Comparison of ENCODE assay signal across 27 mouse cellular contexts in genomic region chr19:53941139-53941538, GRCm38 (mm10). TPM values are rescaled to one million over a fixed set of nuclear protein-coding genes. Genes with fewer than 3 reads are reported as not detected.
DNase-seq lines count a peak whose midpoint lies in the region; ATAC-seq and TF ChIP-seq lines count a peak whose summit lies in the region.
"Had no signal": no experiment of that assay in that cellular context is flagged by ENCODE, and none has a peak within 500 bp of the region (broad histone marks: within the 10 kb centered on the region; RNA-seq: fewer than 3 reads in every experiment).

No protein-coding gene starts in this region.

- no peak for TF ChIP-seq CTCF in stomach, postnatal 0 days (IDR thresholded peaks at IDR 0.05; ENCODE audit: low read depth)

- H3K4me3 ChIP-seq in liver, embryonic 11.5 days (ENCODE audit: low read depth, low read length) = no peak overlapping the region
- H3K4me3 ChIP-seq in liver, embryonic 16.5 days (ENCODE audit: low read depth, low read length) = no peak overlapping the region
- no peak overlapping the region for H3K4me3 ChIP-seq in stomach, postnatal 0 days (ENCODE audit: low read depth, low read length)
- no peak overlapping the region for H3K4me3 ChIP-seq in intestine, embryonic 16.5 days (ENCODE audit: low read length)
- H3K4me3 ChIP-seq: embryonic facial prominence, embryonic 13.5 days; forebrain, embryonic 10.5 days; forebrain, embryonic 15.5 days; gastrocnemius, adult 2 months; heart, adult 2 months; heart, embryonic 13.5 days; hindbrain, embryonic 10.5 days; hindbrain, embryonic 15.5 days had no signal

- no peak overlapping the region for H3K9ac ChIP-seq in liver, embryonic 11.5 days (ENCODE audit: low read depth, low read length)
- no peak overlapping the region for H3K9ac ChIP-seq in liver, embryonic 16.5 days (ENCODE audit: low read depth, low read length)
- H3K9ac ChIP-seq in stomach, postnatal 0 days (ENCODE audit: low read length) = no peak overlapping the region
- H3K9ac ChIP-seq in intestine, embryonic 16.5 days (ENCODE audit: low read depth, low read length) = no peak overlapping the region
- H3K9ac ChIP-seq: embryonic facial prominence, embryonic 13.5 days; forebrain, embryonic 15.5 days; heart, embryonic 13.5 days; hindbrain, embryonic 15.5 days had no signal

- WGBS in liver, embryonic 11.5 days = 49% methylated on average over 4 of the region's 4 CpGs
- WGBS in liver, embryonic 16.5 days (ENCODE audit: insufficient replicate concordance) = 25% methylated on average over 4 of the region's 4 CpGs
- 56% methylated on average over 4 of the region's 4 CpGs for WGBS in stomach, postnatal 0 days
- 61% methylated on average over 4 of the region's 4 CpGs for WGBS in intestine, embryonic 16.5 days

- no peaks in the 10 kb centered on the region for H3K9me3 ChIP-seq in liver, embryonic 11.5 days (ENCODE audit: control insufficient read depth, low read length)
- H3K9me3 ChIP-seq in liver, embryonic 16.5 days (replicated peaks; ENCODE audit: control insufficient read depth, low read length) = no peaks in the 10 kb centered on the region
- H3K9me3 ChIP-seq in stomach, postnatal 0 days (ENCODE audit: control insufficient read depth, low read length) = no peaks in the 10 kb centered on the region
- no peaks in the 10 kb centered on the region for H3K9me3 ChIP-seq in intestine, embryonic 16.5 days (ENCODE audit: control insufficient read depth, low read length)
- H3K9me3 ChIP-seq: embryonic facial prominence, embryonic 13.5 days; forebrain, embryonic 10.5 days; forebrain, embryonic 15.5 days; heart, embryonic 13.5 days; hindbrain, embryonic 10.5 days; hindbrain, embryonic 15.5 days had no signal

- H3K4me1 ChIP-seq in liver, embryonic 11.5 days (replicated peaks; ENCODE audit: control insufficient read depth, insufficient read depth, low read length) = peaks cover 20% of the 10 kb centered on the region
- H3K4me1 ChIP-seq in liver, embryonic 16.5 days (ENCODE audit: control insufficient read depth, low read depth, low read length) = peaks cover 25% of the 10 kb centered on the region
- H3K4me1 ChIP-seq in stomach, postnatal 0 days (replicated peaks; ENCODE audit: control insufficient read depth, insufficient read depth) = peaks cover 2% of the 10 kb centered on the region; the same call in 1 of the 2 replicates
- H3K4me1 ChIP-seq in intestine, embryonic 16.5 days (ENCODE audit: control insufficient read depth, insufficient read depth, low read length) = peaks cover 7% of the 10 kb centered on the region; the same call in 1 of the 2 replicates

- H3K27me3 ChIP-seq in liver, embryonic 11.5 days (replicated peaks; ENCODE audit: control insufficient read depth, insufficient read depth, low read length) = no peaks in the 10 kb centered on the region
- no peaks in the 10 kb centered on the region for H3K27me3 ChIP-seq in liver, embryonic 16.5 days (ENCODE audit: control insufficient read depth, insufficient read depth, low read depth, low read length)
- H3K27me3 ChIP-seq in stomach, postnatal 0 days (ENCODE audit: control insufficient read depth, insufficient read depth, low read length) = no peaks in the 10 kb centered on the region
- no peaks in the 10 kb centered on the region for H3K27me3 ChIP-seq in intestine, embryonic 16.5 days (replicated peaks; ENCODE audit: control insufficient read depth, insufficient read depth, low read length)
- H3K27me3 ChIP-seq: embryonic facial prominence, embryonic 13.5 days; forebrain, embryonic 15.5 days; heart, embryonic 13.5 days; hindbrain, embryonic 15.5 days; Patski had no signal

- no peak for TF ChIP-seq EP300 in stomach, postnatal 0 days (optimal IDR thresholded peaks at IDR 0.05)

- H3K4me2 ChIP-seq in liver, embryonic 11.5 days = peak overlapping the region; percentile 19; the same call in 1 of the 2 replicates
- no peak overlapping the region for H3K4me2 ChIP-seq in liver, embryonic 16.5 days (ENCODE audit: low read depth, low read length)
- no peak overlapping the region for H3K4me2 ChIP-seq in stomach, postnatal 0 days (replicated peaks; ENCODE audit: low read depth)
- no peak overlapping the region for H3K4me2 ChIP-seq in intestine, embryonic 16.5 days (ENCODE audit: low read depth, low read length)
- H3K4me2 ChIP-seq: embryonic facial prominence, embryonic 13.5 days; forebrain, embryonic 15.5 days; heart, embryonic 13.5 days; hindbrain, embryonic 15.5 days had no signal

- intact Hi-C loops in heart, postnatal 10 days (cut with DNase I) = loop anchor here (5.0 kb wide), 1 partner anchor 39 kb away; no protein-coding TSS in a partner anchor

- 0 out of 2 replicates have a peak, but pooled peaks have one; percentile 3 for ATAC-seq in liver, embryonic 11.5 days (replicated peaks; ENCODE audit: low FRiP score)
- no peak for ATAC-seq in liver, embryonic 16.5 days (ENCODE audit: low read depth)
- ATAC-seq in stomach, postnatal 0 days (ENCODE audit: low FRiP score, low TSS enrichment) = no peak
- no peak for ATAC-seq in intestine, embryonic 16.5 days
- ATAC-seq: CD4-positive, CD25-positive, alpha-beta regulatory T cell, adult 4 months; forebrain, embryonic 15.5 days; inflammation-experienced regulatory T-cells, adult 6 months; Patski had no signal

- peak; percentile 18 for DNase-seq in MN1 (ENCODE audit: low spot score)
- no peak for DNase-seq in liver, embryonic 11.5 days (ENCODE audit: low spot score)
- peak; percentile 45 for DNase-seq in stomach, postnatal 0 days (ENCODE audit: low spot score)
- no peak for DNase-seq in heart, postnatal 10 days
- no peak for DNase-seq in right cerebral cortex, postnatal 10 days (ENCODE audit: low spot score in 2 of 2)
- DNase-seq: adrenal gland, postnatal 10 days; cerebellum, adult 11-12 months; cerebellum, postnatal 10 days; gastrocnemius, adult 2 months; gastrocnemius, postnatal 36 days; heart, adult 2 months; heart, postnatal 14 days; kidney, adult 2 months; lung, postnatal 4 days; midbrain, embryonic 14.5 days had no signal

- H3K36me3 ChIP-seq in liver, embryonic 11.5 days (ENCODE audit: control insufficient read depth, insufficient read depth, low read length) = peaks cover 4% of the 10 kb centered on the region; the same call in 1 of the 2 replicates
- peaks cover 9% of the 10 kb centered on the region; the same call in 1 of the 2 replicates for H3K36me3 ChIP-seq in liver, embryonic 16.5 days (ENCODE audit: control insufficient read depth, insufficient read depth)
- H3K36me3 ChIP-seq in stomach, postnatal 0 days (ENCODE audit: control insufficient read depth, insufficient read depth, low read length) = no peaks in the 10 kb centered on the region
- no peaks in the 10 kb centered on the region for H3K36me3 ChIP-seq in intestine, embryonic 16.5 days (ENCODE audit: control insufficient read depth, insufficient read depth, low read length)

- H3K27ac ChIP-seq in liver, embryonic 11.5 days (ENCODE audit: low read depth, low read length) = peak overlapping the region; percentile 50
- H3K27ac ChIP-seq in liver, embryonic 16.5 days (ENCODE audit: low read length) = peak overlapping the region; percentile 52; the same call in 1 of the 2 replicates
- no peak overlapping the region for H3K27ac ChIP-seq in stomach, postnatal 0 days (replicated peaks)
- H3K27ac ChIP-seq in intestine, embryonic 16.5 days (ENCODE audit: low read length) = no peak overlapping the region
- H3K27ac ChIP-seq: embryonic facial prominence, embryonic 13.5 days; forebrain, embryonic 10.5 days; forebrain, embryonic 15.5 days; gastrocnemius, adult 2 months; heart, adult 2 months; heart, embryonic 13.5 days; hindbrain, embryonic 10.5 days; hindbrain, embryonic 15.5 days; kidney, postnatal 0 days had no signal

RNA-seq across cellular contexts. Expression of gene Shoc2, which starts 3.0 kb away (rescaled TPM):
- 48.6 and 53.8 TPM in 2 replicates for polyA plus RNA-seq in liver, embryonic 11.5 days (2014; fragmentation: Nextera tagmentation; extraction: Ambion mirVana)
- polyA plus RNA-seq in liver, embryonic 16.5 days (2015; fragmentation: Nextera tagmentation; extraction: Ambion mirVana) = 16.6 TPM in 2 replicates
- 31.7 and 33.9 TPM in 2 replicates for polyA plus RNA-seq in stomach, postnatal 0 days (2015; fragmentation: Nextera tagmentation; extraction: Ambion mirVana)
- polyA plus RNA-seq in intestine, embryonic 16.5 days (2015; fragmentation: Nextera tagmentation; extraction: Ambion mirVana) = 35.8 and 36.1 TPM in 2 replicates
- 10 to 100 TPM; 35.8 to 36.7 TPM for total RNA-seq in heart, postnatal 10 days (2021)

RNA-seq across cellular contexts. Expression of gene Bbip1, which starts 3.3 kb away (rescaled TPM):
- polyA plus RNA-seq in liver, embryonic 11.5 days (2014; fragmentation: Nextera tagmentation; extraction: Ambion mirVana) = 95.9 and 103 TPM in 2 replicates
- polyA plus RNA-seq in liver, embryonic 16.5 days (2015; fragmentation: Nextera tagmentation; extraction: Ambion mirVana) = 33.8 and 40.1 TPM in 2 replicates
- polyA plus RNA-seq in stomach, postnatal 0 days (2015; fragmentation: Nextera tagmentation; extraction: Ambion mirVana) = 48.7 and 52.8 TPM in 2 replicates
- 65.8 and 74.1 TPM in 2 replicates for polyA plus RNA-seq in intestine, embryonic 16.5 days (2015; fragmentation: Nextera tagmentation; extraction: Ambion mirVana)
- 10 to 100 TPM; 33.4 to 37.4 TPM for total RNA-seq in heart, postnatal 10 days (2021)

RNA-seq across cellular contexts. Expression of gene Pdcd4, which starts 49.1 kb away (rescaled TPM):
- 48.2 and 50.1 TPM in 2 replicates for polyA plus RNA-seq in liver, embryonic 11.5 days (2014; fragmentation: Nextera tagmentation; extraction: Ambion mirVana)
- polyA plus RNA-seq in liver, embryonic 16.5 days (2015; fragmentation: Nextera tagmentation; extraction: Ambion mirVana) = 21.5 TPM in 2 replicates
- 204 and 217 TPM in 2 replicates for polyA plus RNA-seq in stomach, postnatal 0 days (2015; fragmentation: Nextera tagmentation; extraction: Ambion mirVana)
- 65.7 and 72.7 TPM in 2 replicates for polyA plus RNA-seq in intestine, embryonic 16.5 days (2015; fragmentation: Nextera tagmentation; extraction: Ambion mirVana)
- total RNA-seq in heart, postnatal 10 days (2021) = 10 to 100 TPM; 30.2 to 31.0 TPM

Comparison
In these comparisons a context has a peak if more than half of its experiments do, and no peak if none do; other contexts are left out.
1. DNase-seq: peak in MN1 (single experiment) and stomach, postnatal 0 days (single experiment); none in liver, embryonic 11.5 days (single experiment), heart, postnatal 10 days (0 of 2) and right cerebral cortex, postnatal 10 days (0 of 2).
2. H3K27ac ChIP-seq: peak in liver, embryonic 11.5 days (single experiment) and liver, embryonic 16.5 days (single experiment); none in stomach, postnatal 0 days (single experiment) and intestine, embryonic 16.5 days (single experiment).